Mouse (Mus musculus) adrenal gland, adult 8-10 months (tissue): ENCODE results near the gene Bcs1l. TPM values are rescaled to one million over a fixed set of nuclear protein-coding genes. Genes with fewer than 3 reads are reported as not detected.
A peak's percentile ranks its signal among the peaks of the same experiment; 100 is the strongest.

Experiments used
- DNase-seq: peaks from one replicate; pipeline ENCODE4 v3.0.0; 2022
- total RNA-seq, 4 experiments: library from RNA; stranded (reverse); gene quantifications; 2 replicates each; pipeline ENCODE4 v1.2.4; 2022

Gene Bcs1l
- total RNA-seq = 10 to 100 TPM; 27.1 to 33.2 (median 29.0) TPM

DNA sequence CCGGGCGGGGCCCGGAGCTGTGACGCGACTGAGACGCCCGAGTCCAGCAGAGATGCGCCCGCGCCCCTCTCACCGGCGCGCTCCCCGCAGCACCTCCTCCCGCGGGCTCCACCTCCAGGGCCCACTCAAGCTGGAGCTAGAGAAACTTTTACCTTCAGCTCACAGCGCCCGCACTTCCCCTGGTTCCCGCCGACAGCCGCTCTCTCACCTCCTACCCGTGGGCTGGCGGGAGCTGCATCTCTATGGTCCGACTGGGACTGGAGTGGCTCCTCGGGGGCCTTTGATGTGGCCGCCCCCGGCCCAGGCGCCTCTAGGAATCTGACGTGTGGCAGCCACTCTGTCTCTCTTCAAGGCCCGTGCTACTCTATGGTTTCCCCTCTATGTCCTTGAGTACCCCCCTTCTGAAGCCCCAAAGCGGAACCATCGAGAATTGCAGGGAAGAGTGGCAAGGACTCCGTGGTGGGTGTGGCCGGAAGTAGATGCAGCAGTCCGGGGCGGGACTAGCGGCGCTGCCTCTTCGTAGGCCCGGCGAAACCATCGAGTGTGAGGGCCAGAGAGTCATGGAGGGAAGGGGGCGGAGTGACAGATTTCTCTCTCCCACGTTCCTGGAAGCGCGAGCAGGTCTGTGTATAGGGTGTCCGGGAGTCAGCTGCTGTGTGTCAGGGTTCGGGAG, at the start of gene Bcs1l, which contains the start of gene Zfp142:
Gene Bcs1l, plus strand, starts transcription at position 517 of the 673 bp plus-strand sequence.
Gene Zfp142, minus strand, starts transcription at position 474 of the 673 bp plus-strand sequence.
- DNase-seq = peak; percentile 99

- DNase-seq = no peak
Observed at GRCm38 (mm10) chr1:74538650-74539049, 49.4 kb upstream of the Bcs1l start.

- DNase-seq = no peak
Observed at GRCm38 (mm10) chr1:74542451-74542961, 45.6 kb upstream of the Bcs1l start, which contains the start of gene Plcd4. TSS of gene Plcd4 (plus strand) at chr1:74542888.

DNA sequence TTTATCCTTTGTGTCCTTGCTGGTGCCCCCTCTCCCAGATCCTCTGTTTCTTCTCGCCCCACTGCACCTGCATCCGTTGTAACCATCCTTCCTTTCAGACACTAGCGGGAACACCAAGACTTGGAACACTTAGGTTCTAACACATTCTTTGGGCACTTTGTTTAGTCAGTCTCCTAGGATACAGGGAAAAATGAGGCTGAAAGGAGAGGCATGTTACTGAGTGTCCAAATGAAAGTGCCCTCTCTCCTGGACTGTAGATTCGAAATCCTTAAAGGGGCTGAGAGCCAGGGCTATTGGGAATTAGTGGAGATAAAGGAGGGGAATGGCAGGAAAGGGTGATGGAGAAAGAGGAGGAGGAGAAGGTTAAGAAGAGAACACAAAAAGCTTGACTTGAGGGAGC, 43.9 kb upstream of the Bcs1l start, which contains the start of gene Usp37:
Gene Usp37, minus strand, starts transcription at position 101 of the 400 bp plus-strand sequence.
- DNase-seq = no peak

DNA sequence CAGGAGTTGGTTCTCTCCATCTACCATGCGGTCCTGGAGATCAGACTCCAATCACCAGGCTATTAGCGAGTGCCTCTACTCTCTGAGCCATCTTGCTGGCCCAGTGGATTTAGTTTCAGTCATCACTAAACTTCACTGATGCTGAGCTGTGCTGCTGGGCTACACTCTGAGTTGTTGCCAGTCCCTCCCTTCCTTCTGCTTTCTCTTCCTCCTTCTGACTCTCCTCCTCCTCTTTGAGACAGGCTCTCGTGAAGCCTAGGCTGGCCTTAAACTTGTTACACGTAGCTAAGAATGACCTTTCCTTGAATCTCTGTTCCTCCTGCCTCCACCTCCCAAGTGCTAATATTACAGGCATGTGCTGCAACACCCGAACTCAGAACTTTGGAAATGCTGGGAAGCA, 29.0 kb upstream of the Bcs1l start:
- DNase-seq = no peak

GRCm38 (mm10) chr1:74565834-74566233, 22.3 kb upstream of the Bcs1l start:
- no peak for DNase-seq

DNA sequence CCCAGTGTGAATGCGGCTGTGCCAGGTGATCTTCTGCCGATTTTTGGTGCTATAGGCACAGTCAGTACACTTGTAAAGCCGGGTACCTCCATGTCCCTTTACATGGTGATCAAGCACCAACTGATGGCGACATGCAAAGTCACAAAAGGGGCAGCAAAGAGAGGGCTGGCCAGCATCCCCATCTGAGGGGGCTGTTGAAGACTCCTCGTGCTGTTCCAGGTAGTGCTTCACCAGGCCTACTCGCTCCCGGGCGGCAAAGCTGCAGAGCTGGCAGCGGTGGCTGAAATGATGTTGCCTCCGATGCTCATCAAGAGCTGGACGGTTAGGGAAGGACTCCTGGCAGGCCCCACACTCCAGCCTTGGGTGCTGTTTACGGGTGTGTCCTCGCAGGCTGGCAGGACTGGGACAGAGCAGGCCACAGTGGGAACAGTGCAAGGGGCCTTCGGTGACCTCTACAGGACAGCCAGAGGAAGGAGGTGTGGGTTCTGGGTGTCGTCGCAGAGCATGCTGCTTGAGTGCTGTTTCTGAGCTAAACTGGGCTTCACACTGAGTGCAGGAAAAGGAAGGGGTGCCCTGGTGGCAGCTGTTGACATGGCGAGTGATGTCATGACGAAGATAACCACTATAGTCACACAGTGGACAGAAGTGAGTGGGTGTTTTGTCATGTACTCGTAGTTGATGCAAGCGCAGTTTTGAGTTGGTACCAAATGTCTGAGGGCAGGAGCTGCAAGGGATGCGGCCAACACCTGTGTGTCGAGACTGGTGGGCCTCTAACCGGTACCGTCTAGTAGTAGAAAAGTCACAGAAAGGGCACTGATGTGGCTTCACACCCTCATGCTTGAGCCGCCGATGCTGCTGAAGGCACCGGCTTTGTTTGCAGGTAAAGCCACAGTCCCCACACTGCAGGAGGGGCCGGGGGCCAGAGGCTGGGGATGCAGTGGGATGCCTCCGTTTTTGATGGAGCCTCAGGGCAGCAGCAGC, 18.1 kb upstream of the Bcs1l start:
- no peak for DNase-seq

DNA sequence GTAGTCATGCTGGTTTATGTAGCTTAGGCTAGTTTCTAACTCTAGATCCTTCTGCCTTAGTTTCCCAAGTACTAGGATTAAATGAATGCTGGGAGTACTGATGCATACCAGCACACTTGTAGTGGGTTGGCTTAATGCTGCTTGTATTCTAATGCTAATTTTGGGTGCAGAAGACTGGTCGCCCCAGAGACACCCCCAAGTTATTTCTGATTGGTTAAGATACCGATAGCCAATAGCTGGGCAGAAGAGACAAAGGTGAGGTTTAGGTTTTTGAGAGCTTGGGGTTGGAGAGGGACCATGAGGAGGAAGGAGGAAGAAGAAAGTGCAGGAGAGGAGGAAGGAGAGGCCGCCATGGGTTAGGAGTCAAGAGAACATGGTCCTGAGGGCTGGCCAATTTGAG, 5.5 kb upstream of the Bcs1l start:
- DNase-seq = no peak

GRCm38 (mm10) chr1:74584616-74585398, 3.3 kb upstream of the Bcs1l start:
- no peak for DNase-seq

DNA sequence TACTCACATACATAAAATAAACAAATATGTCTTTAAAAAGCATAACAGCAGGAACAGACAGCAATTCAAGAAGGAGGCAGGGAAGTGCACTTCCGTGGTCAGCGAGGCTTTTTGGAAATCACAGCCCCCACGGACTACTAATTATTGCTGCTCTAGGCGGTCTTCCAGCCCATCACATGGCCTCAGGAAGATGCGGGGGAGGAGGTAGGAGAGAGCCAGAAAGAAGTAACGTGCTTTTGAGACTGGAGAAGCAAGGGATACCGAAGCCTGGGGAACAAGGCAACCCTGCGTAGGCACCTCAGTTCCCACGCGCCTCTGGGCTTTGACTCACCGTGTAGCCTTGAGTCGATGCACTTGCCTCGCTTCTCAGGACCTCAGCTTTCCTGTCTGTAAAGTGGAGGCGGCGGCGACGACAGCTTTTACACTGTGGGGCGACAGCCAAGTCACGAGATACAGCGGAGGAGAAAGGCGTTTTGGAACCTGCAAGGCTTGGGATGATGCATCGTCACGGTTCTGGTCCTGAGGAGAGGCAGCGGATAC, 786 bp upstream of the Bcs1l start:
- no peak for DNase-seq

DNA sequence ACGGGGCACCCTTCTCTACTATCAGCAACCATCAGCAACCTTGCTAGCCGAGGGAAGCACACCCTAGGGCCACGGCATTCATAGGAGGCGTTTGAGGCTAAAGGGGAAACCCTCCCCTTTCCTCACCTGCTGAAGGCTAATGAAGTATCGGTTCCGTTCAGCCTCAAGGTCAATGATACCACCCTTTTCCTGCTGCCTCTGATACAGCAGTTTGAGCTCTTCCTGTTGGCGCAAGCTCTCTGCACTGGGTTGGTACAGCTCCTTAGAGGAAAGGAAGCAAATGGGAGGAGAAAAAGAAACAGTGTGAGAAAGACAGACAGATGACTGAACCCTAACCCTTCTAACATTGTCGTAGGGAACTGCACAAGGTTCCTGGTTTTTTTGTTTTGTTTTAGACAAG, 6.3 kb downstream of the Bcs1l start:
- no peak for DNase-seq

GRCm38 (mm10) chr1:74600501-74601266, 12.6 kb downstream of the Bcs1l start:
- no peak for DNase-seq

DNA sequence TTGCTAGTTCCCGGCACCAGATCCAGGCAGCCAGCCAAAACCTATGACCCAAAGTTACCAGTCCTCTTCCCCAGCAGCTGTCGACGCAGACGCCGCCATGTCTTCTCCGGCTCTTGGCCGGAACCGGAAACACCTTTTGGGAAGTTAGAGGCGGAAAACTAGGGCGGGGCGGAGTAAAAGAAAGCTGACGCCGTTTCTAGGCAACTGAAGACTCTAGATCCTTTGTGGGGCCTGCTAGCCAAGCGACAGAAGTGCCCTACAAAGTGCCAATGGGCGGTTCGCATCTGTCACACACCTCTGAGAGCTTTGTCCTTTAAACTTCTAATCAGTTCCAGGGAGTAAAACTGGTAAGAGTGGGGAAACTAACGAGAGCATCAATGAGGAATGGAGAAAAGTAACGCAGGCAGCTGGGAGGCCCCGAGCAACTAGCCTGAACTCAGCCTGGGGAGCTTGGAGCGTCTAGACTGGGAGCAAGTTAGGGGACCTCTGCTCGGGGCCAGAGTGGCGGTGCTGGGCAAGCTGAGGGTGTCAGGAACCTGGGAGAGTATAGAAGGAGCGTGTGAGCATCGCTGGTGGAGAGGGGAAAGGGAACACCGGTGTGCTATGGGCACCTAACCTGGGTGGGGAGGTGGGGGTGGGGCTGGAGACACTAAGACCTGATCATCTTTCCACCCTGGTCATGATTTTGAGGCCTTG, 13.3 kb downstream of the Bcs1l start, which contains the start of the genes Rnf25 and Stk36:
Gene Rnf25, minus strand, starts transcription at position 131 of the 696 bp plus-strand sequence.
Gene Stk36, plus strand, starts transcription at position 179 of the 696 bp plus-strand sequence.
- peak; percentile 82 for DNase-seq

DNA sequence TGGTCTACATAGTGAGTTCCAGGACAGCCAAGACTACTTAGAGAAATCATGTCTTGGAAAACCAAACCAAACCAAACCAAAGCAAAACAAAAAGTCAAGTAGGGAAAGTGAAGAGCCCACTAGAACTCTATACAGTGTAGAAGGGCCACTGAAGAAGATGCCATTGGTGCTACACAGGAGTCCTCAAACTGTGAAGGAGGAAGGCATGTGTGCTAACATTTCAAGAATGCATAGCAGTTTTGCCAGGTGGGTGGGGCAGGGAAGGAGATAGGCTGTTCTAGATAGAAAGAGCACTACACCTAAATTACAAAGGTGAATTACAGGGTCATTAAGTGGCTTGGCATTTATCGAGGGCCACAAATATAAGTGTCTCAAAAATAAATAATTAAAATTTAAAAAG, 36.1 kb downstream of the Bcs1l start:
- DNase-seq = no peak

GRCm38 (mm10) chr1:74626076-74626475, 38.0 kb downstream of the Bcs1l start:
- DNase-seq = no peak

- no peak for DNase-seq
Observed at GRCm38 (mm10) chr1:74628001-74628400, 39.9 kb downstream of the Bcs1l start.

DNA sequence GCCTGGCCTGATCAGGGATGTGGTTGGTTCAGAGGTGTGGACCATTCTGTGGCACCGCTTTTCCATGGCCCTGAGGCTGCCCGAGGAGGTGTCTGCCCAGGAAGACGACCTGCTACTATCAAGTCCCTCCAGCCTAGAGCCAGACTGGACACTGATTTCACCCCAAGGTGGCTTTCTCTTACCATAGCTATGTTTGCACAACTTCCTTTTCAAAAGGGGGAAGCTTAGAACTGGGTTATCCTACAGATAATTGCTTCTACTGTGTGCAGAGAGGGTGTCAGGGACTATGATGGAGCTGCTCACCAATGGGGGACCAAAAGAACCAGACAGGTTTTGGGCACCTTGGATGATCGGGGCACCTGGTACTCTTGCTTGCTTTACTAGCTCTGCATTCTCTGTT, 44.6 kb downstream of the Bcs1l start:
- DNase-seq = no peak
